Mouse (Mus musculus): ENCODE data around the gene Fam135a. TPM values are rescaled to one million over a fixed set of nuclear protein-coding genes. Genes with fewer than 3 reads are reported as not detected.

The Fam135a gene
- polyA plus RNA-seq, 1 experiment from 2014 or later = 49.3 TPM

- WGBS = 54% methylated on average over 6 of the region's 6 CpGs
- no peak overlapping the region for H3K27ac ChIP-seq
These were observed 773 bp upstream of the Fam135a start for GRCm38 (mm10) chr1:24100870-24101358.

GRCm38 (mm10) chr1:24099541-24099925 is 608 bp downstream of the Fam135a start:
- Histone ChIP-seq H3K9ac (peak overlapping the region; percentile 92), H3K4me2 (replicated peaks) (peak overlapping the region; percentile 66), H3K27me3 (replicated peaks) (no peaks in the 10 kb centered on the region), H3K9me3 (no peaks in the 10 kb centered on the region), H3K36me3 (no peaks in the 10 kb centered on the region), H3K4me3 (peak overlapping the region; percentile 92), H3K27ac (peak overlapping the region; percentile 51), H3K4me1 (peaks cover 11% of the 10 kb centered on the region)
- WGBS = under 1% methylated on average over 39 of the region's 44 CpGs
- no peak; the same call in 1 of the 2 replicates for ATAC-seq (ENCODE audit: low FRiP score, low read depth)

More at GRCm38 (mm10) chr1:24100870-24101358, 773 bp upstream of the Fam135a start:
- Histone ChIP-seq H3K9me3 (no peaks in the 10 kb centered on the region), H3K4me3 (peak overlapping the region; percentile 92), H3K9ac (peak overlapping the region; percentile 59), H3K4me2 (replicated peaks) (peak overlapping the region; percentile 66), H3K4me1 (peaks cover 11% of the 10 kb centered on the region), H3K27me3 (replicated peaks) (no peaks in the 10 kb centered on the region), H3K36me3 (no peaks in the 10 kb centered on the region)
- ATAC-seq (ENCODE audit: low FRiP score, low read depth) = peak; percentile 30

GRCm38 (mm10) chr1:24097541-24097940 is 2.6 kb downstream of the Fam135a start:
- Histone ChIP-seq H3K4me3 (no peak overlapping the region), H3K36me3 (no peaks in the 10 kb centered on the region), H3K4me2 (replicated peaks) (peak overlapping the region; percentile 31; the same call in 1 of the 2 replicates), H3K9me3 (no peaks in the 10 kb centered on the region), H3K27me3 (replicated peaks) (no peaks in the 10 kb centered on the region), H3K9ac (no peak overlapping the region), H3K4me1 (peaks cover 11% of the 10 kb centered on the region), H3K27ac (no peak overlapping the region)
- ATAC-seq (ENCODE audit: low FRiP score, low read depth) = no peak
- WGBS = 18% methylated on average over 8 of the region's 8 CpGs

- 96% methylated on average over 7 of the region's 7 CpGs for WGBS
- no peak overlapping the region for H3K4me2 ChIP-seq (replicated peaks)
- 0 out of 2 replicates have a peak, but pooled peaks cover 2% of the 10 kb centered on the region for H3K4me1 ChIP-seq
- no peaks in the 10 kb centered on the region for H3K36me3 ChIP-seq
- ATAC-seq (ENCODE audit: low FRiP score, low read depth) = no peak
- no peaks in the 10 kb centered on the region for H3K9me3 ChIP-seq
- H3K4me3 ChIP-seq = no peak overlapping the region
- no peak overlapping the region for H3K9ac ChIP-seq
- no peak overlapping the region for H3K27ac ChIP-seq
- no peaks in the 10 kb centered on the region for H3K27me3 ChIP-seq (replicated peaks)
These were observed 7.7 kb downstream of the Fam135a start for GRCm38 (mm10) chr1:24092414-24092813.

- Histone ChIP-seq H3K9me3 (no peaks in the 10 kb centered on the region), H3K4me3 (no peak overlapping the region), H3K27ac (no peak overlapping the region), H3K36me3 (no peaks in the 10 kb centered on the region), H3K4me2 (replicated peaks) (no peak overlapping the region), H3K9ac (no peak overlapping the region), H3K27me3 (replicated peaks) (no peaks in the 10 kb centered on the region), H3K4me1 (no peaks in the 10 kb centered on the region)
- WGBS = 96% methylated on average over 2 of the region's 2 CpGs
- ATAC-seq (ENCODE audit: low FRiP score, low read depth) = no peak
These were observed 9.5 kb downstream of the Fam135a start for GRCm38 (mm10) chr1:24090603-24091002.

- Histone ChIP-seq H3K9me3 (no peaks in the 10 kb centered on the region), H3K27me3 (replicated peaks) (no peaks in the 10 kb centered on the region), H3K36me3 (no peaks in the 10 kb centered on the region), H3K4me3 (no peak overlapping the region), H3K27ac (no peak overlapping the region), H3K4me2 (replicated peaks) (no peak overlapping the region), H3K4me1 (no peaks in the 10 kb centered on the region), H3K9ac (no peak overlapping the region)
- no peak for ATAC-seq (ENCODE audit: low FRiP score, low read depth)
- 85% methylated on average over 5 of the region's 5 CpGs for WGBS
These were observed 10.0 kb downstream of the Fam135a start for GRCm38 (mm10) chr1:24090094-24090493.

- Histone ChIP-seq H3K36me3 (no peaks in the 10 kb centered on the region), H3K4me2 (replicated peaks) (no peak overlapping the region), H3K27ac (no peak overlapping the region), H3K9ac (no peak overlapping the region), H3K27me3 (replicated peaks) (no peaks in the 10 kb centered on the region), H3K9me3 (no peaks in the 10 kb centered on the region), H3K4me1 (no peaks in the 10 kb centered on the region), H3K4me3 (no peak overlapping the region)
- WGBS = 91% methylated on average over 3 of the region's 3 CpGs
- ATAC-seq (ENCODE audit: low FRiP score, low read depth) = no peak
These were observed 14.0 kb downstream of the Fam135a start for GRCm38 (mm10) chr1:24086176-24086575.

- no peak overlapping the region for H3K9ac ChIP-seq
- no peaks in the 10 kb centered on the region for H3K9me3 ChIP-seq
- H3K27me3 ChIP-seq (replicated peaks) = no peaks in the 10 kb centered on the region
- WGBS = 70% methylated on average over 2 of the region's 2 CpGs
- H3K36me3 ChIP-seq = peaks cover 4% of the 10 kb centered on the region; the same call in 1 of the 2 replicates
- H3K27ac ChIP-seq = no peak overlapping the region
- ATAC-seq (ENCODE audit: low FRiP score, low read depth) = no peak
- no peaks in the 10 kb centered on the region for H3K4me1 ChIP-seq
- no peak overlapping the region for H3K4me3 ChIP-seq
- no peak overlapping the region for H3K4me2 ChIP-seq (replicated peaks)
These were observed 25.7 kb downstream of the Fam135a start for GRCm38 (mm10) chr1:24074396-24074795.

- H3K9me3 ChIP-seq = no peaks in the 10 kb centered on the region
These were observed 26.5 kb downstream of the Fam135a start for GRCm38 (mm10) chr1:24073386-24074248.

GRCm38 (mm10) chr1:24068830-24069229 is 31.3 kb downstream of the Fam135a start:
- Histone ChIP-seq H3K36me3 (peaks cover 4% of the 10 kb centered on the region; the same call in 1 of the 2 replicates), H3K9ac (no peak overlapping the region), H3K4me1 (no peaks in the 10 kb centered on the region), H3K4me3 (no peak overlapping the region), H3K27me3 (replicated peaks) (no peaks in the 10 kb centered on the region), H3K4me2 (replicated peaks) (no peak overlapping the region), H3K9me3 (no peaks in the 10 kb centered on the region), H3K27ac (no peak overlapping the region)
- ATAC-seq (ENCODE audit: low FRiP score, low read depth) = no peak
- WGBS = 91% methylated on average over 7 of the region's 7 CpGs

More at GRCm38 (mm10) chr1:24073386-24074248, 26.5 kb downstream of the Fam135a start:
- Histone ChIP-seq H3K4me3 (no peak overlapping the region), H3K27ac (no peak overlapping the region), H3K27me3 (replicated peaks) (no peaks in the 10 kb centered on the region), H3K4me2 (replicated peaks) (no peak overlapping the region), H3K9ac (no peak overlapping the region), H3K36me3 (peaks cover 4% of the 10 kb centered on the region; the same call in 1 of the 2 replicates), H3K4me1 (no peaks in the 10 kb centered on the region)
- 89% methylated on average over 5 of the region's 5 CpGs for WGBS
- ATAC-seq (ENCODE audit: low FRiP score, low read depth) = no peak

- 91% methylated on average over 4 of the region's 4 CpGs for WGBS
- Histone ChIP-seq H3K9ac (no peak overlapping the region), H3K4me3 (no peak overlapping the region), H3K27ac (no peak overlapping the region), H3K27me3 (replicated peaks) (no peaks in the 10 kb centered on the region), H3K4me2 (replicated peaks) (no peak overlapping the region), H3K9me3 (no peaks in the 10 kb centered on the region), H3K4me1 (no peaks in the 10 kb centered on the region), H3K36me3 (peaks cover 2% of the 10 kb centered on the region; the same call in 1 of the 2 replicates)
- ATAC-seq (ENCODE audit: low FRiP score, low read depth) = no peak
These were observed 33.4 kb downstream of the Fam135a start for GRCm38 (mm10) chr1:24066706-24067105.

- no peaks in the 10 kb centered on the region for H3K4me1 ChIP-seq
- no peak for ATAC-seq (ENCODE audit: low FRiP score, low read depth)
- H3K9me3 ChIP-seq = no peaks in the 10 kb centered on the region
- no peak overlapping the region for H3K4me2 ChIP-seq (replicated peaks)
- WGBS = 94% methylated on average over 14 of the region's 14 CpGs
- no peaks in the 10 kb centered on the region for H3K27me3 ChIP-seq (replicated peaks)
- H3K9ac ChIP-seq = no peak overlapping the region
- H3K4me3 ChIP-seq = no peak overlapping the region
- H3K36me3 ChIP-seq = peaks cover 3% of the 10 kb centered on the region
- H3K27ac ChIP-seq = no peak overlapping the region
These were observed 44.4 kb downstream of the Fam135a start for GRCm38 (mm10) chr1:24055706-24056105.
